Mouse (Mus musculus) adrenal gland (tissue): ENCODE results near the gene Glyatl3.

Source experiments
- intact Hi-C: fragments of 180-260 bp; cut with DNase I; formaldehyde crosslinking; loops from one replicate; pipeline ENCODE4 v1.15.1; 2025

The Glyatl3 gene

DNA sequence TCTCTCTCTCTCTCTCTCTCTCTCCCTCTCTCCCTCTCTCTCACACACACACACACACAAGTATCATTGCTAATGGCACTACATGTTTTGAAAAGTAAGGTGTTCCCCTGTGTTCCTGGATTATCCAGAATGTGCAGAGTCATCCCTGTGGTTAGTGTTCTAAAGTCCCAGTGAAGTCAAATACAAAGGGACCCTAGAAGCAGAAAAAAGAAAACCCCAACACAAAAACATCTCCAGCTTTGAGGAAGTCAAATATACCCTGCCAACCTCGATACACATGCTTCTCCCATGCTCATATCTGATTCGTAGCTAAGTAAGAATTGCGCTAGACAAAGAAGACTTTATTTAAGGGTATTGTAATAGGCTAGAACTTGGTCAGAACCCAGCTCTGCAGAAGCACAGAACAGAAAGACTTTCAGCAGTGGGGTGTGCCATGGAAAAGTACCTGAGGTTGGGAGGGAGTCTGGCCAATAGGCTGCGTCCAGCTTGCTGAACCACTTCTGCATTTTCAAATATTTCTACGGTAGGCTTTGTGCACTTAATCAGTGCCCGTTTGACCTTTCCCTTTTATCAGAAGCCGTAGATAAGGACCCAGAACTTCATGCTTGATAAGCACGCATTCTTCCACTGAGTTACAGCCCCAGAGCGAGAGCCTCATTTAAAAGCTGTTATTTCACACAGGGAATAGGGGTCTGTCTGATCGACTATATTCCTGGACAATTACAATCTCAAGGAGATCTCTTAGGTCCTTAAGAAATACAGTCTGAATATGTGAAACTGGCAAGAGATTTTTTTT lies 45.0 kb downstream of the Glyatl3 start:
- intact Hi-C loops, result no loop called here

- intact Hi-C loops, result no loop called here
Observed at GRCm38 (mm10) chr17:40855065-40855464, 59.1 kb downstream of the Glyatl3 start.
